Mouse (Mus musculus) liver, postnatal 0 days (tissue): ENCODE data around the gene Mettl23. TPM values are rescaled to one million over a fixed set of nuclear protein-coding genes. Genes with fewer than 3 reads are reported as not detected.

Experiments
- ATAC-seq: fragments of 200-750 bp; cut with Nextera tagmentation; 2 replicates; pipeline ENCODE4 v1.8.0; 2017; ENCODE audit warnings: mild to moderate bottlenecking, moderate library complexity
- DNase-seq: peaks from one replicate; pipeline ENCODE4 v3.0.0-alpha.2; 2016
- H3K27ac ChIP-seq: fragments of 300-500 bp; sonication (generic); 2 replicates; pipeline ENCODE4 v1.5.1; 2014; ENCODE audit warnings: antibody characterized with exemption, moderate library complexity, mild to moderate bottlenecking, low read depth
- H3K27me3 ChIP-seq: fragments of 300-500 bp; sonication (generic); 2 replicates; pipeline ENCODE4 v1.6.1; 2014; ENCODE audit warnings: low read length, control low read depth, mixed read lengths; ENCODE audit not compliant: insufficient read depth
- H3K36me3 ChIP-seq: fragments of 300-500 bp; sonication (generic); replicated peaks from 2 replicates; pipeline ENCODE4 v1.6.1; 2014; ENCODE audit warnings: mild to moderate bottlenecking, control low read depth, low read length, moderate library complexity, mixed read lengths; ENCODE audit not compliant: insufficient read depth
- H3K4me1 ChIP-seq: fragments of 300-500 bp; sonication (generic); 2 replicates; pipeline ENCODE4 v1.6.1; 2014; ENCODE audit warnings: antibody characterized with exemption, mild to moderate bottlenecking, control low read depth; ENCODE audit not compliant: insufficient read depth
- H3K4me2 ChIP-seq: fragments of 300-500 bp; sonication (generic); 2 replicates; pipeline ENCODE4 v1.6.1; 2014; ENCODE audit warnings: low read depth, mild to moderate bottlenecking, low read length, moderate library complexity, mixed read lengths
- H3K4me3 ChIP-seq: fragments of 300-500 bp; sonication (generic); 2 replicates; pipeline ENCODE4 v1.5.1; 2014; ENCODE audit warnings: low read depth, low read length
- H3K9ac ChIP-seq: fragments of 300-500 bp; sonication (generic); replicated peaks from 2 replicates; pipeline ENCODE4 v1.6.1; 2014; ENCODE audit warnings: mild to moderate bottlenecking, moderate library complexity
- H3K9me3 ChIP-seq: fragments of 300-500 bp; sonication (generic); 2 replicates; pipeline ENCODE4 v1.6.1; 2016; ENCODE audit warnings: mild to moderate bottlenecking, control low read depth, low read length, mixed read lengths
- CTCF ChIP-seq: sonication (generic); IDR thresholded peaks from 2 replicates; pipeline ENCODE4 v1.5.1; 2016; ENCODE audit warnings: antibody characterized with exemption, low read depth
- EP300 ChIP-seq: IDR thresholded peaks from 2 replicates; pipeline ENCODE4 v1.6.1; 2016; ENCODE audit warnings: antibody characterized with exemption, low read depth, mild to moderate bottlenecking
- WGBS: fragments of 180-500 bp; shearing (Covaris S2); extraction: QIAGEN DNeasy Blood & Tissue Kit; methylation state at CpG from one replicate; pipeline ENCODE4 v1.1.7; 2014; ENCODE audit not compliant: insufficient replicate concordance; 5-methylcytosine and 5-hydroxymethylcytosine counted together
- polyA plus RNA-seq: library from polyadenylated mRNA; unstranded; fragments of >200 nt; fragmentation: Nextera tagmentation; extraction: Ambion mirVana; gene quantifications from 2 replicates; pipeline ENCODE4 v1.2.1, GENCODE M21; 2015

Mettl23 gene
- polyA plus RNA-seq, 1 experiment from 2014 or later: 33.0 TPM

DNA sequence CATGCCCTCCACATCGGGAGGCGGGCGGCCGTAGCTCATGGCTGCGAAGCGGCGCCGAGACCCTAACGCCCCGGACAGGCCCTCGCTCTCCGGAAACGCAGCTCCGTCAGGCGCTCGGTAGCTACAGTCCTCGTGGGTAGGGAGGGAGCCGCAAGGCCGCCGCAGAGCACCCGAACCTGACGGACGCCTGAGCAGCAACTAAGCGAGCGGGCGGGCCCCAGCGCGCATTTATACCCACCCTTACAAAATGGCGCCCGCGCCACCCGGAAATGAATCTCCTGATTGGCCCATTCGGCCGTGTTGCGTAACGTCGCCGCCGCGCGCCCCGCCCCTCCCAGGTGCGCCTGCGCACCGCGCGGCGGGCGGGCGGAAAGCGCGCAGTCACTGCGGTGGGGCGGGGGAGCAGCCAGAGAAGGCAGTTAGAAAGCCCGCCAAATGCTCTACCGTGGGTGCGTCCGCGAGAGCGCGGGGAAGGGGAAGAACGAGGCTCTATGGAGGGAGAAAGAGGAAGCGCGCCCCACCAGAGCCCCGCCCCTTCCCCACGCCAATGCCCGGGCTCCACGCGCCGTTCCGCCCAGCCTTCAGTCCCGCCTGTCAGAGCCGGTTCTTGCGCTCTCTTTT is 9.9 kb downstream of the Mettl23 start, which contains the start of gene Srsf2:
Gene Srsf2, minus strand, starts transcription at position 204 of the 621 bp plus-strand sequence.
- H3K9ac ChIP-seq: peak within 1 kb of the TSS; percentile 98
- peak within 1 kb of the TSS; percentile 95 for H3K4me3 ChIP-seq
- H3K9me3 ChIP-seq: no peaks in the 10 kb centered on the region
- H3K4me1 ChIP-seq: 0 out of 2 replicates have a peak, but pooled peaks cover 2% of the 10 kb centered on the region
- peak; percentile 96 for DNase-seq
- H3K27ac ChIP-seq: peak within 1 kb of the TSS; percentile 99
- no peaks in the 10 kb centered on the region for H3K27me3 ChIP-seq
- under 1% methylated on average over 71 of the region's 74 CpGs for WGBS
- peaks cover 20% of the 10 kb centered on the region for H3K36me3 ChIP-seq
- TF ChIP-seq CTCF (no peak), EP300 (peak; percentile 36)
- peak within 1 kb of the TSS; percentile 81 for H3K4me2 ChIP-seq
- ATAC-seq: peak; percentile 83

DNA sequence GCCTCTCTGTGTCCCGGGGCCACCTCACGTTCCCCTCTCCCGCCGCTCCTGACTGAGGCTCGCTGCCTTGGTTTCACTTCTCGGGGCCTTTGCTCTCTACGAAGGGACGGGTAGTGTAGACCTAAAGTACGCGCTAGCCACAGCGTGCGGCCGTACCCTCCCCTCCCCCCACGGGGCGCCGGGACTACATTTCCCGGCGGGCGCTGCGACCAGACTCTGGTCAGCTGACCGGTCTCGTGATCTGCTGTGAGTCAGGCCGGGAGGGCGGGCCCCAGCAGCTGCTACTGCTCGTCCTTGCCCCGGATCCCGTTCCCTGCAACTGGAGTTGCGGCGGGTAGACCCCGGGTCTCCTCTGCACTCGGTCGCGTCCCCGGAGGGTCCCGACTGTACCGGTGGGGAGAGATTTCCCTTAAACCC is 10.4 kb downstream of the Mettl23 start:
- Histone ChIP-seq H3K9me3 (no peaks in the 10 kb centered on the region), H3K27ac (peak overlapping the region; percentile 99), H3K36me3 (peaks cover 15% of the 10 kb centered on the region), H3K4me1 (0 out of 2 replicates have a peak, but pooled peaks cover 2% of the 10 kb centered on the region), H3K9ac (peak overlapping the region; percentile 98), H3K4me3 (peak overlapping the region; percentile 95), H3K4me2 (peak overlapping the region; percentile 81), H3K27me3 (no peaks in the 10 kb centered on the region)
- peak; percentile 85 for ATAC-seq
- peak; percentile 68; the same call in 1 of the 2 replicates for TF ChIP-seq EP300
- no peak for TF ChIP-seq CTCF
- peak; percentile 97 for DNase-seq
- under 1% methylated on average over 32 of the region's 36 CpGs for WGBS

DNA sequence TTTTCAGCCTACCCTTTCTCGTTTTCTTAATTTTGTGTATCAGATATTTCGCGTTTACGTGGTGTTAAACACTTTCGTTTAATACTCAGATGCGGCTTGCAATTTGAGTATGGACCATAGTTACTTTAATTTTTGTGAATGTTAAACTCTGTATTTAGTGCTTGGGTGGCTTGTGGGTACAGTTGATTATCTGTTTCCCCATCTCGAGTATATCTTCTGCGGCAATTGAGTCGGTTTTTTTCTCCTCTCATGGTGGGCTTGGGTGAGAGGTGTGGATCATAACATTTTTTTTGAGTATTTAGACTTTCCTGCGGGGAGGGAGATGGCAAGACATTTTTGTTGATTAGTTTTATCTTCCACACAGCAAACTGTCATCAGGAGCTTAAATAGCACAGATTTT is 11.2 kb downstream of the Mettl23 start:
- peak overlapping the region; percentile 98 for H3K9ac ChIP-seq
- H3K4me2 ChIP-seq: peak overlapping the region; percentile 81
- H3K4me3 ChIP-seq: peak overlapping the region; percentile 95
- H3K9me3 ChIP-seq: no peaks in the 10 kb centered on the region
- H3K36me3 ChIP-seq: peaks cover 16% of the 10 kb centered on the region
- H3K27ac ChIP-seq: peak overlapping the region; percentile 99
- 0 out of 2 replicates have a peak, but pooled peaks cover 2% of the 10 kb centered on the region for H3K4me1 ChIP-seq
- ATAC-seq (no peak), DNase-seq (no peak)
- TF ChIP-seq EP300 (no peak), CTCF (no peak)
- H3K27me3 ChIP-seq: no peaks in the 10 kb centered on the region
- WGBS: 21% methylated on average over 10 of the region's 10 CpGs

DNA sequence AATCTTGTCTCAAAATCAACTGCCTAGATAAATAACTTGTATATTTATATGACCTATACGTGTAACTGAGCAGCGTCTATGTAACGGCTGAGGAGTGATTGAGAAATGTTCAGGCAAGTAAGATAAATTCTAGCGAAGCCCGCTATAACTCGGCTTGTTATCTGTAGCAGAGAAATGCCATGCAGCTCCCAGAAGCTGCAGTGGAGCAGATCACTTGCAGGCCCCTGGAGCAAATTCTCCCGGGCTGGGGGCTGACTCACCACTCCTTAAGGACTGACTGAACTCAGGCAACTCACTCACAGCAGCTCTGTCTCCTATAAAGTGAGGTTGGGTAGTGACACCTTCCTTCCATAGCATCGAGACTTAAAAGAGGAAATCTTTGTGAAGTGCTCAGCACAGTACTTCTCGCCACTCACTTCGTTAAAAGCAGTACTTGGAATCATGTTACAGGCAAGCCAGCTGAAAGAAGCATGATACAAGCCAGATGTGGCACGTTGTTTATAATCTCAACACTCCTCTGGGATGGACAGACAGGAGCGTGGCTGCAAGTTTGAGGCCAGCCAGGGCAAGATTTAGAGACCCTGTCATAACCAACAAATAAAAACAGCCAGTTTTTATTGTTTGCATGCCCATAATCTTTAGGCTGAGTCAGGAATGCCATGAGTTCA is 14.2 kb downstream of the Mettl23 start:
- peaks cover 19% of the 10 kb centered on the region for H3K36me3 ChIP-seq
- DNase-seq (no peak), ATAC-seq (no peak)
- no peak overlapping the region for H3K9ac ChIP-seq
- TF ChIP-seq CTCF (no peak), EP300 (no peak)
- no peaks in the 10 kb centered on the region for H3K27me3 ChIP-seq
- WGBS: 75% methylated on average over 12 of the region's 12 CpGs
- H3K27ac ChIP-seq: no peak overlapping the region
- no peak overlapping the region for H3K4me2 ChIP-seq
- H3K9me3 ChIP-seq: no peaks in the 10 kb centered on the region
- no peaks in the 10 kb centered on the region for H3K4me1 ChIP-seq
- no peak overlapping the region for H3K4me3 ChIP-seq

DNA sequence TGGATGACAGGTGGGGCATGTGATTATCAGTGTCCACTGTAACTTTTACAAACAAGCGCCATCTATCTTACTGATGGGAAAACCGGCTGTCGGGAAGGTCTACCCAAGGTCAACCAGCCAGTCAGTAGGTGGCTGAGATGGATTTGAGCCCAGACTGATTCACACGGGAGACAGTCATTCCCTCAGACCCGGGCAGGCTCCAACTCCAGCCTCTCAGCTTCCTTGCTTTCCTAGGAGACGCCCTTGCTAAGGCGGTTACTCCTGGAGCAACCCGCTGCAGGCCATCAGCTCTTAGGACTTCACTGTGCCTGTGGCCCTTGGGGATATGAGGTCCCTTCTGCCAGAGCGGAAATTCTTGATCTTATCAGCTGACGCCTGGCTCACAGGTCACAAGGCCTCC is 21.4 kb downstream of the Mettl23 start:
- Histone ChIP-seq H3K4me2 (no peak overlapping the region), H3K9me3 (no peaks in the 10 kb centered on the region), H3K9ac (no peak overlapping the region), H3K27ac (no peak overlapping the region), H3K4me1 (no peaks in the 10 kb centered on the region), H3K27me3 (no peaks in the 10 kb centered on the region), H3K4me3 (no peak overlapping the region), H3K36me3 (peaks cover 49% of the 10 kb centered on the region)
- WGBS: 72% methylated on average over 10 of the region's 10 CpGs
- DNase-seq (no peak), ATAC-seq (no peak)
- TF ChIP-seq EP300 (no peak), CTCF (no peak)

DNA sequence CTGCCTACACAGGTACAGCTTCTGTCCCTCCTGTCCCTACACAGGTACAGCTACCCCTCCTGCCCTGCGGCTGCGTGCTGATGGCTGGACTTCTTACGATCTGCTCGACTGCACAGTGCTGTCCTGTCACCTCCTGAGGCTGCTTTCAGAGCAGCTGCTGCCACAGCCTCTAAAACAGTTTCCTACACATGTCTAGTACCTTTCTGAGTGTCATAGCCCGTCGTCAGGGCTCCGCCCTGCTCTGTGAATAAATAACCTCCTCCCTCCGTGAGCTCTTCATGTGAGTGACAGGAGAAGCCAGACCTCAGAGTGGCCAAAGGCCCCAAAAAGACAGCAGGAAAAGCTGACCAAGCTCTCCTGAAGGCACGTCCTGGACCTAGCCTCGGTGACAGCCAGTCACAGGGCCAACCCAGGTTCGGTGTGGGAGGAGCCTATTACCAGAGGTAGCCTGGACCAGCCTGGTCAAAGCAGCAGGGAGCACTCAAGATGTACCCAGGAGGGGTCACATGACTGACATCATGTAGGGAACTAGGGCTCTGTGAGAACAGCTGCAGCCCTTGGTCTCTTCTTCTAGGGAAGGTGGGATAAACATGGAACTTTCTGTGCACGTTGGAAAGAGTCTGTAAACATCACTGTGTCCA is 23.0 kb downstream of the Mettl23 start:
- no peak overlapping the region for H3K4me3 ChIP-seq
- no peaks in the 10 kb centered on the region for H3K4me1 ChIP-seq
- whole genome bisulfite sequencing: 73% methylated on average over 12 of the region's 12 CpGs
- no peak overlapping the region for H3K4me2 ChIP-seq
- no peak for TF ChIP-seq CTCF
- no peak for TF ChIP-seq EP300
- H3K9me3 ChIP-seq: no peaks in the 10 kb centered on the region
- H3K27me3 ChIP-seq: no peaks in the 10 kb centered on the region
- no peak overlapping the region for H3K27ac ChIP-seq
- H3K9ac ChIP-seq: no peak overlapping the region
- ATAC-seq (no peak), DNase-seq (no peak)
- peaks cover 45% of the 10 kb centered on the region for H3K36me3 ChIP-seq
